Mouse (Mus musculus) layer of hippocampus, postnatal 36 days (tissue): ENCODE data around the gene Irf7. TPM values are rescaled to one million over a fixed set of nuclear protein-coding genes. Genes with fewer than 3 reads are reported as not detected.

Experiments used
- DNase-seq, 2 experiments: peaks; one replicate each; pipeline ENCODE4 v3.0.0; 2022
- total RNA-seq, 2 experiments: library from RNA; stranded (reverse); gene quantifications; 2 replicates each; pipeline ENCODE4 v1.2.3; 2021

Gene Irf7
- 1 to 10 TPM in 1 of 2 experiments, under 1 TPM in 1; 0.51 to 1.2 TPM for total RNA-seq

GRCm38 (mm10) chr7:141265739-141266561 lies at the start of gene Irf7:
Gene Irf7, minus strand, starts transcription at chr7:141266481.
- no peak for DNase-seq

GRCm38 (mm10) chr7:141315974-141316373 lies 49.7 kb upstream of the Irf7 start:
- no peak for DNase-seq

- no peak for DNase-seq
Observed at GRCm38 (mm10) chr7:141315076-141315475, 48.8 kb upstream of the Irf7 start.

GRCm38 (mm10) chr7:141314416-141314815 lies 48.1 kb upstream of the Irf7 start:
- DNase-seq = no peak

- DNase-seq = no peak
Observed at GRCm38 (mm10) chr7:141304537-141304936, 38.3 kb upstream of the Irf7 start.

GRCm38 (mm10) chr7:141302702-141303268 lies 36.5 kb upstream of the Irf7 start:
- no peak for DNase-seq

GRCm38 (mm10) chr7:141301386-141301785 lies 35.1 kb upstream of the Irf7 start:
- DNase-seq = no peak

GRCm38 (mm10) chr7:141299175-141299574 lies 32.9 kb upstream of the Irf7 start:
- no peak for DNase-seq

- DNase-seq = no peak
Observed at GRCm38 (mm10) chr7:141297926-141298650, 31.8 kb upstream of the Irf7 start.

- no peak for DNase-seq
Observed at GRCm38 (mm10) chr7:141294479-141294878, 28.2 kb upstream of the Irf7 start.

GRCm38 (mm10) chr7:141293852-141294471 lies 27.7 kb upstream of the Irf7 start:
- no peak for DNase-seq

- DNase-seq = no peak
Observed at GRCm38 (mm10) chr7:141292583-141293388, 26.5 kb upstream of the Irf7 start.

GRCm38 (mm10) chr7:141291921-141292582 lies 25.8 kb upstream of the Irf7 start, which contains the start of gene Drd4:
Gene Drd4, plus strand, starts transcription at chr7:141292006.
- DNase-seq = no peak

GRCm38 (mm10) chr7:141288042-141288441 lies 21.8 kb upstream of the Irf7 start:
- DNase-seq = no peak

GRCm38 (mm10) chr7:141282756-141283155 lies 16.5 kb upstream of the Irf7 start:
- DNase-seq = no peak

- no peak for DNase-seq
Observed at GRCm38 (mm10) chr7:141281442-141281841, 15.2 kb upstream of the Irf7 start.

GRCm38 (mm10) chr7:141278766-141279590 lies 12.7 kb upstream of the Irf7 start, which contains the start of gene Sct:
Gene Sct, minus strand, starts transcription at chr7:141279133.
- no peak for DNase-seq

- DNase-seq = no peak
Observed at GRCm38 (mm10) chr7:141277701-141278678, 11.7 kb upstream of the Irf7 start.

- no peak for DNase-seq
Observed at GRCm38 (mm10) chr7:141276546-141276945, 10.3 kb upstream of the Irf7 start, which contains the start of gene Cdhr5. Gene Cdhr5, minus strand, starts transcription at chr7:141276786.
